Mouse (Mus musculus): ENCODE results near the gene Dmgdh. TPM values are rescaled to one million over a fixed set of nuclear protein-coding genes. Genes with fewer than 3 reads are reported as not detected.
A peak's percentile ranks its signal among the peaks of the same experiment; 100 is the strongest.

Gene Dmgdh
- polyA plus RNA-seq, 1 experiment from 2014 or later = 0.09 TPM

- H3K9me3 ChIP-seq (replicated peaks; ENCODE audit: control insufficient read depth, low read length, poor library complexity, severe bottlenecking) = no peaks in the 10 kb centered on the region
- H3K27ac ChIP-seq (ENCODE audit: low read length) = no peak overlapping the region
- H3K27me3 ChIP-seq (ENCODE audit: control insufficient read depth, insufficient read depth, low read depth, low read length) = no peaks in the 10 kb centered on the region
- no peak overlapping the region for H3K9ac ChIP-seq (ENCODE audit: low read depth, low read length)
- peaks cover 10% of the 10 kb centered on the region for H3K4me1 ChIP-seq (ENCODE audit: control insufficient read depth, insufficient read depth, low read length)
- no peak overlapping the region for H3K4me2 ChIP-seq (ENCODE audit: low read length)
- H3K36me3 ChIP-seq (ENCODE audit: control insufficient read depth, insufficient read depth, low read length) = no peaks in the 10 kb centered on the region
- WGBS = 65% methylated on average over 7 of the region's 7 CpGs
- no peak for ATAC-seq
- H3K4me3 ChIP-seq (ENCODE audit: low read depth, low read length) = no peak overlapping the region
Measured at GRCm38 (mm10) chr13:93773704-93774315, 99.6 kb downstream of the Dmgdh start.

DNA sequence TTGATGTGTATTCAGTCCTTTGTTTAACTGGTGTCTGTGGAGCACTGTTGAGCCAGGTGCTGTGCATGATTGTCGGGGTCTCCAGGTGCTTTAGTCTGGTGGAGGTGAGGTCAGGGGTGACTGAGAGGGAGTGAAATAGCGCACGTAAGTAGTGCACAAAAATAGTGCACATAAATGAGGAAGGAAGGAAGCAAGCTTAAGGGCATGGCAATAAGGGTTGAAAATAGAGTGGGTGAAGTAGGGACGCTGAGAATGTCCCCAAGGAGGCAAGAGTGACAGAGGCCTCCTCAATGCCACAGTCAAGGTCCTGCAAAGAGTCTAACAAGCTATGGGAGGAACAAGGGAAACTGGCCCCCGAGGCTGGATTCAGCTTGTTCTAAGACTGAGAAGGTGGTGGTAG lies 108.6 kb downstream of the Dmgdh start:
- Histone ChIP-seq H3K4me1 (ENCODE audit: control insufficient read depth, insufficient read depth, low read length) (peaks cover 2% of the 10 kb centered on the region; the same call in 1 of the 2 replicates), H3K27me3 (ENCODE audit: control insufficient read depth, insufficient read depth, low read depth, low read length) (no peaks in the 10 kb centered on the region), H3K27ac (ENCODE audit: low read length) (no peak overlapping the region), H3K4me2 (ENCODE audit: low read length) (no peak overlapping the region), H3K9me3 (replicated peaks; ENCODE audit: control insufficient read depth, low read length, poor library complexity, severe bottlenecking) (no peaks in the 10 kb centered on the region), H3K4me3 (ENCODE audit: low read depth, low read length) (no peak overlapping the region), H3K9ac (ENCODE audit: low read depth, low read length) (no peak overlapping the region), H3K36me3 (ENCODE audit: control insufficient read depth, insufficient read depth, low read length) (no peaks in the 10 kb centered on the region)
- 92% methylated on average over 5 of the region's 5 CpGs for WGBS
- no peak for ATAC-seq

DNA sequence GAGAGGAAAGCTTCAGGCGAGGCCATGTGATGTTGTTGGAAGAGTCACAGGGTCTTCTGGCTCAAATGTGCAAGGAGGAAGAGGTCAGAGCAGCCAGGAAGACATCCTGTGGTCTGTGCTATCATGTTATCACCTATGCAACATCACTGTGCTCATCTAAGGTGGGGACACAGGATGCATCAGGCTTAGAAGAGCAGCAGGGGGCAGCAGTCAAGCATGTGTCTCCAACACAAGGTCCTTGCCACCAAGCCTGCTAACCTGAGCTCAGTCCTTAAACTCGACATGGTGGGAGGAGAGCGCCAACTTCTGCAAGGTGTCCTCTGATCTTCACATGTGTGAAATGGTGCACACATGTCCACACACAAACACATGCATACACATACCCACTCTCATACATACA lies 111.1 kb downstream of the Dmgdh start:
- no peak overlapping the region for H3K9ac ChIP-seq (ENCODE audit: low read depth, low read length)
- H3K27me3 ChIP-seq (ENCODE audit: control insufficient read depth, insufficient read depth, low read depth, low read length) = no peaks in the 10 kb centered on the region; the same call in 1 of the 2 replicates
- 77% methylated on average over 3 of the region's 3 CpGs for WGBS
- no peak for ATAC-seq
- H3K36me3 ChIP-seq (ENCODE audit: control insufficient read depth, insufficient read depth, low read length) = no peaks in the 10 kb centered on the region
- no peak overlapping the region for H3K4me2 ChIP-seq (ENCODE audit: low read length)
- H3K4me1 ChIP-seq (ENCODE audit: control insufficient read depth, insufficient read depth, low read length) = peaks cover 2% of the 10 kb centered on the region; the same call in 1 of the 2 replicates
- H3K4me3 ChIP-seq (ENCODE audit: low read depth, low read length) = no peak overlapping the region
- H3K9me3 ChIP-seq (replicated peaks; ENCODE audit: control insufficient read depth, low read length, poor library complexity, severe bottlenecking) = no peaks in the 10 kb centered on the region
- no peak overlapping the region for H3K27ac ChIP-seq (ENCODE audit: low read length)

GRCm38 (mm10) chr13:93786051-93786450 lies 111.8 kb downstream of the Dmgdh start:
- H3K4me3 ChIP-seq (ENCODE audit: low read depth, low read length) = no peak overlapping the region
- no peaks in the 10 kb centered on the region for H3K36me3 ChIP-seq (ENCODE audit: control insufficient read depth, insufficient read depth, low read length)
- 90% methylated on average over 2 of the region's 2 CpGs for WGBS

GRCm38 (mm10) chr13:93787647-93788046 lies 113.4 kb downstream of the Dmgdh start:
- H3K4me2 ChIP-seq (ENCODE audit: low read length) = no peak overlapping the region
- ATAC-seq = 0 out of 2 replicates have a peak, but pooled peaks have one; percentile 21
- H3K4me3 ChIP-seq (ENCODE audit: low read depth, low read length) = no peak overlapping the region
- no peaks in the 10 kb centered on the region for H3K36me3 ChIP-seq (ENCODE audit: control insufficient read depth, insufficient read depth, low read length)
- H3K27me3 ChIP-seq (ENCODE audit: control insufficient read depth, insufficient read depth, low read depth, low read length) = no peaks in the 10 kb centered on the region; the same call in 1 of the 2 replicates
- 58% methylated on average over 8 of the region's 8 CpGs for WGBS
- H3K4me1 ChIP-seq (ENCODE audit: control insufficient read depth, insufficient read depth, low read length) = peaks cover 2% of the 10 kb centered on the region; the same call in 1 of the 2 replicates
- H3K9me3 ChIP-seq (replicated peaks; ENCODE audit: control insufficient read depth, low read length, poor library complexity, severe bottlenecking) = no peaks in the 10 kb centered on the region
- no peak overlapping the region for H3K9ac ChIP-seq (ENCODE audit: low read depth, low read length)
- H3K27ac ChIP-seq (ENCODE audit: low read length) = no peak overlapping the region

More at GRCm38 (mm10) chr13:93786051-93786450, 111.8 kb downstream of the Dmgdh start:
- no peak overlapping the region for H3K27ac ChIP-seq (ENCODE audit: low read length)
- no peak overlapping the region for H3K9ac ChIP-seq (ENCODE audit: low read depth, low read length)
- H3K9me3 ChIP-seq (replicated peaks; ENCODE audit: control insufficient read depth, low read length, poor library complexity, severe bottlenecking) = no peaks in the 10 kb centered on the region
- H3K4me2 ChIP-seq (ENCODE audit: low read length) = no peak overlapping the region
- ATAC-seq = no peak
- no peaks in the 10 kb centered on the region; the same call in 1 of the 2 replicates for H3K27me3 ChIP-seq (ENCODE audit: control insufficient read depth, insufficient read depth, low read depth, low read length)
- peaks cover 2% of the 10 kb centered on the region; the same call in 1 of the 2 replicates for H3K4me1 ChIP-seq (ENCODE audit: control insufficient read depth, insufficient read depth, low read length)

DNA sequence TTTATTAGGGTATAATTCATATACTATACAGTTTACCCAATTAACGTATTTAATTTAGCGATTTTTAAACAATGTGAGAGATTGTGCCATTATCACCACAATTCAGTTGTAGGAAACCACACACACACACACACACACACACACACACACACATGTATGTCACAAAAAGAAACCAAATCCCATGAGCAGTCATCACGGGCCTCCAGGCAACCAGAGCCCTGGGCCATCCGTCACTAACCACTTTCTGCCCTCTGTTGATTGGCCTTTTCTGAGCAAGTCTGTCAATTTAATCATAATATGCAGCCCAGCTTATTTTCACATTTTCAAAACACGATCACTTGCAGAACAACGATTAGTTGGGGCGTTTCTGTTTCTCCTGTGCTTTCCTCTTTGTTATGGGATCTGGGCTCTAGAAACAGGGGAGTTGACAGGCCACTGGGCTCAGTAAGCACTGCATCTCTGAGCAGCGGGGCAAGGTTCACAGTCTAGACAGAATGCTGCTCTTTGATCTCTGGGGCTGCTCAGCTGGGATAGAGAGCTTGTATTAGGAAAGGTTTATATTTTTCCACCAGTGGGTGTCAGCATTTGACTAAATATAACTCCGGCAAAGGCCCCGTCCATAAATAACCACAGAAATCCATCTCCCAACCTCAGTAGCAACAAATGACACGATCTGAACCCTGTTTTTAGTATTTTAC lies 118.9 kb downstream of the Dmgdh start:
- Histone ChIP-seq H3K4me1 (ENCODE audit: control insufficient read depth, insufficient read depth, low read length) (no peaks in the 10 kb centered on the region), H3K4me2 (ENCODE audit: low read length) (no peak overlapping the region), H3K36me3 (ENCODE audit: control insufficient read depth, insufficient read depth, low read length) (no peaks in the 10 kb centered on the region), H3K27me3 (ENCODE audit: control insufficient read depth, insufficient read depth, low read depth, low read length) (no peaks in the 10 kb centered on the region; the same call in 1 of the 2 replicates), H3K9me3 (replicated peaks; ENCODE audit: control insufficient read depth, low read length, poor library complexity, severe bottlenecking) (no peaks in the 10 kb centered on the region), H3K4me3 (ENCODE audit: low read depth, low read length) (no peak overlapping the region), H3K9ac (ENCODE audit: low read depth, low read length) (no peak overlapping the region), H3K27ac (ENCODE audit: low read length) (no peak overlapping the region)
- ATAC-seq = peak; percentile 87
- 43% methylated on average over 11 of the region's 11 CpGs for WGBS

- Histone ChIP-seq H3K4me3 (ENCODE audit: low read depth, low read length) (no peak overlapping the region), H3K27ac (ENCODE audit: low read length) (no peak overlapping the region), H3K9me3 (replicated peaks; ENCODE audit: control insufficient read depth, low read length, poor library complexity, severe bottlenecking) (no peaks in the 10 kb centered on the region), H3K27me3 (ENCODE audit: control insufficient read depth, insufficient read depth, low read depth, low read length) (no peaks in the 10 kb centered on the region; the same call in 1 of the 2 replicates), H3K4me1 (ENCODE audit: control insufficient read depth, insufficient read depth, low read length) (no peaks in the 10 kb centered on the region), H3K4me2 (ENCODE audit: low read length) (no peak overlapping the region), H3K36me3 (ENCODE audit: control insufficient read depth, insufficient read depth, low read length) (no peaks in the 10 kb centered on the region), H3K9ac (ENCODE audit: low read depth, low read length) (no peak overlapping the region)
- WGBS = 77% methylated on average over 10 of the region's 10 CpGs
- ATAC-seq = no peak; the same call in 1 of the 2 replicates
Measured at GRCm38 (mm10) chr13:93793643-93794182, 119.5 kb downstream of the Dmgdh start.

- no peak overlapping the region for H3K4me2 ChIP-seq (ENCODE audit: low read length)
- H3K9me3 ChIP-seq (replicated peaks; ENCODE audit: control insufficient read depth, low read length, poor library complexity, severe bottlenecking) = no peaks in the 10 kb centered on the region
- H3K4me1 ChIP-seq (ENCODE audit: control insufficient read depth, insufficient read depth, low read length) = no peaks in the 10 kb centered on the region
- no peaks in the 10 kb centered on the region for H3K27me3 ChIP-seq (ENCODE audit: control insufficient read depth, insufficient read depth, low read depth, low read length)
- no peak for ATAC-seq
- no peaks in the 10 kb centered on the region for H3K36me3 ChIP-seq (ENCODE audit: control insufficient read depth, insufficient read depth, low read length)
- WGBS = 88% methylated on average over 5 of the region's 5 CpGs
- no peak overlapping the region for H3K4me3 ChIP-seq (ENCODE audit: low read depth, low read length)
- H3K27ac ChIP-seq (ENCODE audit: low read length) = no peak overlapping the region
- H3K9ac ChIP-seq (ENCODE audit: low read depth, low read length) = no peak overlapping the region
Measured at GRCm38 (mm10) chr13:93797011-93797600, 122.9 kb downstream of the Dmgdh start.

Measured in midbrain, embryonic 16.5 days (tissue).